Mouse (Mus musculus) cortical plate, adult 2 months (tissue): ENCODE measurements at regions not wholly inside any gene's neighbourhood (a gene's known extent, or its start where the extent isn't known, plus 50 kb on each side); places are given as distances from the start of the nearest gene placed in this dataset.

Experiments used
- CTCF ChIP-seq: fragments of 200-500 bp; IDR thresholded peaks from 2 replicates; pipeline ENCODE4 v1.5.1; 2011; ENCODE audit warnings: mild to moderate bottlenecking, control low read depth, low read length; ENCODE audit not compliant: insufficient read depth; ENCODE audit errors: extremely low read depth
- POLR2A ChIP-seq: fragments of 200-500 bp; IDR thresholded peaks from 2 replicates; pipeline ENCODE4 v1.6.1; 2011; ENCODE audit warnings: mild to moderate bottlenecking, low read length, control low read depth; ENCODE audit not compliant: insufficient read depth; ENCODE audit errors: extremely low read depth

DNA sequence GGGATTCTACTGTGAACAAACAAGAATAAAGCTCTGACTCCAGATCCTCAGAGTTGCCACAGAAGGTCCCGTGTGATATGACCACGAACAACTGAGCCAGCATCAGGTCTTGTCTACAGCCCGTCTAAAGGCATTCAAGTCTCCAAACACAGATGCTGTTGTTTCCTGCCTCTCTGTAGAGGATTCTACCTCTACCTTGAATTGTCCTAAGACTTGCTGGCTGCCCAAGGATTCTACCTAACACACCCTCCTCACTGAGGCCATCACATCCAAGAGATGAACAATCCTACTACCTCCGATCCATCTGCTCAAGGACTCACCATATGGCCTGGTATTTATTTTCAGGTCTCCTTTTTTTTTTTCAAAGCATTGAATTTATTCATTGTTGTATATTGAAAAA, 237.1 kb downstream of the Rwdd3 start:
- TF ChIP-seq POLR2A (no peak), CTCF (no peak)
